Mouse (Mus musculus) embryo, embryonic 11.5 days (tissue): ENCODE results near the gene Cntnap5a.
"Not testable (repeated sequence)": the region's sequence is repeated elsewhere in the genome, so short reads cannot be mapped to it uniquely, and the experiment has no call there.

Source experiments
- DNase-seq: peaks from one replicate; pipeline ENCODE4 v3.0.0-alpha.2; 2012; ENCODE audit warnings: low read depth, low spot score

Cntnap5a gene

GRCm38 (mm10) chr1:116044083-116044482, 359.5 kb downstream of the Cntnap5a start:
- DNase-seq, result no peak

GRCm38 (mm10) chr1:116107010-116107723, 422.6 kb downstream of the Cntnap5a start:
- DNase-seq, result no peak

DNA sequence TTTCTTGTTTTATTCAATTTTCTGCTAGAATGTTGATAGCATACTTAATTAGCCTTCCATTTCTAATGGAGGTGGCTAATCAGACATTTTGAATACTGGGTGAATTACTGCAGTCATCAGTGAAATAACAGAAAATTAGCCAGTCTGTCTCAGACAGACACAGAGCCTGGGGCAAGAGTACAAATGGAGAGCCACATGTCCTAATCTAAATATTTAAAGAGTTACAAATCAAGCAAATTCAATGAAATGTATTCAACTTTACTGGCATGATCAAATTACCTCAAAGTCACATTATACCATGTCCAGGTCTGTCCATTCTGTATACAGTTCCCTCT, 423.1 kb downstream of the Cntnap5a start:
- DNase-seq, result no peak

GRCm38 (mm10) chr1:116108381-116108780, 423.8 kb downstream of the Cntnap5a start:
- no peak for DNase-seq

- DNase-seq, result peak; percentile 17
Measured at GRCm38 (mm10) chr1:116125767-116126166, 441.2 kb downstream of the Cntnap5a start.

- DNase-seq, result no peak
Measured at GRCm38 (mm10) chr1:116127085-116127484, 442.5 kb downstream of the Cntnap5a start.

DNA sequence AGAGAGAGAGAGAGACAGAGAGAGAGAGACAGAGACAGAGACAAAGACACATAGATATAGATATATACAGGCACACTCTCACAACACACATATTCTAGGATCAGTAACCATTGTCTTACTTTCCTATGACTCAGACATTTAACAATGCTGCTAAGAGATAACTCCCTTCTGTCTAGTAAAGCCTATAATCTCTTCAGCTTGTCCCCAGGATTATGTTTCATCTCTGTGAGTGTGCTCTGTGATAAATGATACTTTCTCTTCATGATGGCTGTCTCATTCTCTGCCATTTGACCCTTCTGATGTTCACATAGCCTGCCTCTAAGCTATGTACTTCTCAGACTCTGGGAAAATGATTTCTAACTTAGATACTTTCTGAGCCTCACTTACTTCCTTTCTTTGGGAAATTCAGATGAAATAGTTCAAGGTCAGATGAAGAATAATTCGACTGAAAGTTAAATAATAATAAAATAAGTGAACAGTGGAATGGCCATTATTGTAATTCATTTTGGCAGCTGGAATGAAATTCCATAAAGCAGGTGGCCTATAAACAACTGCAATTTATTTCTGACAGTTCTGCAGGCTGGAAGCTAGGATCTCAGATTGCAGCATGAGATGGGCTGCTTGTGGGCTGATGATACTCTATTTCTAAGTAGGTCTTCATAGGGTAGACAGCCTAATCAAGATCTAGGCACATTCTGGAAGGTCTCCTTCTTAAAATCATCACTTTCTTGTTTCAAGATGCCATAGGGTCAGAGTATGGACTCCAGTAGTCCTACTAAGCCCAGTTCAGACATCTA, 444.1 kb downstream of the Cntnap5a start:
- no peak for DNase-seq

- DNase-seq, result no peak
Measured at GRCm38 (mm10) chr1:116132471-116132870, 447.9 kb downstream of the Cntnap5a start.

GRCm38 (mm10) chr1:116149764-116150369, 465.3 kb downstream of the Cntnap5a start:
- no peak for DNase-seq

DNA sequence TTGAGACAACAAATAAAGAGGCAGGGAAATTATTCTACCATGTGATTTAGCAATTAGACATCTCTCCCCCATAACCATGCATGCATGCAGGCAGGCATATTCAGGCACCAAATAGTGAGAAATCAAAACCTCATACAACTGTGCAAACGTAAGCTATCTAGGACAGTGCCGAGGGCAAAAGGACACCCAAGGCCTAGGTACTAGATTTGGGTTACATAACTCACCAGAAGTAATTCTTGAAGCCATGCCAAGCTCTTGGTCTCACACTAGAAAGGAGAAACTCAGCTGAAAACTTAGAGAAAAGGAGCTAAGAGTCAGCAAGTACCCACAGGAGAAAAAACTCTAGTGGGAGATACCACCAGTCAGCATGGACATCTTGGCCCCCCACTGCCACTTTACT, 499.9 kb downstream of the Cntnap5a start:
- no peak for DNase-seq

GRCm38 (mm10) chr1:116188142-116188541, 503.6 kb downstream of the Cntnap5a start:
- DNase-seq, result not testable (repeated sequence)

GRCm38 (mm10) chr1:116192299-116192698, 507.7 kb downstream of the Cntnap5a start:
- DNase-seq, result no peak

- DNase-seq, result no peak
Measured at GRCm38 (mm10) chr1:116216883-116217282, 532.3 kb downstream of the Cntnap5a start.

DNA sequence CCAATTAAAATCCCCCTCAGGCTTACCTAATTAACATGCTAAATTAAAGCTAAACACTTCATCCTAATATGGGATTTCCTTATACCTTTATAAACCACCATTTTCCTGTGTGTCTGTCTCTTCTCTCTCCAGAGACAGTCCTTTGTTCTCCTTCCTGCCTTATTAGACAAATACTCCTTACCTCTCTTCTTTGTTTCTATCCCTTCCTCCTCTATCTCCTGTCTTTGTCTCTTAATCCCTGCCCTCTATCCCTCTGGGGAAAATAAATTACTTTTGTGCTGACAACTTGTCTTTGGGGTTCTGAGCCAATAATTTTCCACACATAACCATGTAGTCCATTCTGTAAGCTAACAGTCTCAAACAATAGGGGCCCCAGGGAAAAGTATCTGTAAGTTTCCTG, 556.0 kb downstream of the Cntnap5a start:
- DNase-seq, result no peak

DNA sequence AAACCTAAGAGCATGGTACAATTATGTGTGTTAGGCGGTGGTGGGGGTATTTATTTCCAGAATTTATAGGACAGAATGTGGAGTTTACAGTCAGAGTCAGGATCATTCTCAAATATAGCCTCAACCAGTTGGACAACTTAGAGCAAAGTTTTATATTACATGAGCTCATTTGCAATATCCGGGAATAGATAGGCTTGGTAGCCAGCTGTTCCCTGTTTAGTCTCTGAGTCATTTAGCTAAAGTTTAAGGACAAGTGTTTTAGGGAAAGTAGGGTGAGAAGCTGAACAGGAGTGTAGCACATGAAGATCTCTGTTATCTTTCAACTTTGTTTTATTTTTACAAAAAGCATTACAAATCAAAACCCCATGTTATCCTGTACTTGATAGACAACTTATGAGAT, 559.3 kb downstream of the Cntnap5a start:
- no peak for DNase-seq

DNA sequence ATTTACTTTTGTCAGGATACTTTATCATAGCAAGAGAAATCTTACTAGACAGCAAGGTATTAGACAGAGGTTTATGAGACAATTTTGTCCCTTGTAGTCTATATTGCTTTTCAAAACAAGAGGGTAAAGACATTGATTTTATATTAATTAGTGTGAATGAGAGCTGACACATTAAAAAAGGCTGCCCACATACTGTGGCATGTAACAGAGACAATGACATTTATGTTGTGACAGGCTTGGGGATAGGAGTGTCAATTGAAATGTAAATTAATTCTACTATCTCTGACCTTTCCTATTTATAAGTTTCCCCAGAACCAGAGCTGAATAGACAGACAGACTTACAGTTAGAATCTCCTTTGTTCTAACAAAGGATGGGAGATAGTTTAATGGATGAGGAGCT, 596.6 kb downstream of the Cntnap5a start:
- DNase-seq, result no peak

DNA sequence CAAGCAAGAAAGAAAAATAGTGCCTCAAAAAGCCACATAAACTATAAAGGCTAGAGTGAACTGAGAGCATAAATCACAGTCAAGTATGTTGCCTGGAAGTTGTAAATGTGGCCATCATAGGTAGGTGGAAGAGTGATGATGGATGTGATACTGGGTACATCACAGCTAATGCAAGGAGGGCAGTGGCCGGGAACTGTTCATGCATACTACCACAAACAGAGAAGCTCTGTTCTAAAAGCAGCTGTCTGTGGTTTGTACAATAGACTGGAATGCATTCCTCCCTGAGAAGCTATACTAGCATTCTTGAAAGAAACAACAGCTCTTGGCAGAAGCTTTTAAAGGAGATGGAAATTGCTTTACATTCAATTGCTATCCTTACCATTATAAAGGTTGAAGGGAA, 599.4 kb downstream of the Cntnap5a start:
- no peak for DNase-seq

GRCm38 (mm10) chr1:116306555-116306954, 622.0 kb downstream of the Cntnap5a start:
- DNase-seq, result no peak

DNA sequence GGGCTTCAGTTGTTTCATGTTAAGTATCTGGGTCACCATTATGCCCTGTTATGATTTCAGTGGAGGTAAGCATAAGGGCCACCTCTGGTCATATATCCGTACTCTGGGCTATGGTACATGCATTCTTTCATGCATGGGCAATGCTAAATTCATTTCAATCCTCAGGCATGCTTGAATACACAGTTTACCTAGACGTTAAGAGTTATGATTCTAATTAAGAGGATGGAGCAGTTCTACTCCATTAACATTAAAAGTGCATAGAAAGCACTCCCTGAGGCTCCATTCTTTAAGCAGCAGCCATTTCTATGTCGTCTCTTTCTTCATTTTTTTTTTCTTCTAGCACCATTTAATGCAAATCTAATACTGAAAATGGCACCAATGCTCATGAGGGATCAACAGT, 627.0 kb downstream of the Cntnap5a start:
- no peak for DNase-seq

DNA sequence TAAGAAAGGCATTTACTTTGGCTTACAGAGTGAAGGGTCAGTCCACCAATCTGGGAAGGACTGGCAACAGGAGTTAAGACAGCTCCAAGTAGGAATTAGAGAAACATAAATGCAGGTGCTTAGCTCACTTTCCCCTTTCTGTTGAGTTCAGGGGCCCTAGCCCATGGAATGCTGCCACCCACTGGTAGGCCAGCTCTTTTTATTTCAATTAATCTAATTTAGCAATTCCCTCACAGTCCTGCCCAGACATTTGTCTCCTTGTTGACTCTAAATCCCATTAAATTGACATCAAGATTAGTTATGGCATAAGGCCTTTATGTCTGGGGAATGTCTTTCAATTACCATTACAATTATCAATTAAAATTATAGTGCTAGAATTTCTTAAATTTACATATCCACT, 628.7 kb downstream of the Cntnap5a start:
- DNase-seq, result no peak

- DNase-seq, result no peak
Measured at GRCm38 (mm10) chr1:116324505-116324904, 639.9 kb downstream of the Cntnap5a start.

DNA sequence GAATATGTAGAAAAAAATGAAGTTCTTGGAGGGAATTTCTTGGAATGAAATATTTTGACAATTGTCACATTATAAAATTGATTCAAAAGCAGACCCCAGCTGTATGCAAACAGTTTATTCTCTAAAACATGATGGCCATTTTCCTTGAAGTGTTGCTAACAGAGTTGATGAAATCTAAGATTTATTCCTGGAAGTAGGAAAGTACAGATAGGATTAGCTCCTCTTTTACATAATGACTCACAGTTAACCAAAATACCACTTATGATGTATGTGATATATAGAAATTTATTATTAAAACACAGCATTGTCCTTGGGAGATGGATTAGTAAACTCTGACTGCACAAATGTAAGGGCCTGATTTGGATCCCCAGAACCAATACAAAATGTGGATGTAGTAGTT, 669.1 kb downstream of the Cntnap5a start:
- no peak for DNase-seq

DNA sequence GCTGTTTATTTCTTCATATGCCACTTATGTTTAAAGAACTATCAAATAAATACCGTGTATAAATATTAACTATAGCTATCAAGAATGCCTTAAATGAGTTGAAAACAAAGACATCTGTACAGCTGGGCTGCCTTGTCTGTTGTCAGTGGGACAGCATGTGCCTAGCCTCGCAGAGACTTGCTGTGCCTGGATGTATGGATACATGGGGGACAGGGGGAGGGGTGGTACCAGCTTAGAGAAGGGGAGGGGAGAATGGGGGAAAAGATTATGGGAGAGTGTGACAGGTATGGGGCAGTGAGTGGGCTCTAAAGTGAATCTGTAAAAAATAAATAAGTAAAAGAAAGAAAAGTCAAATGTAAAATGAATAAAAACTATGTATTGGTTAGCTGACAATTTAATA, 681.0 kb downstream of the Cntnap5a start:
- no peak for DNase-seq
